Mouse (Mus musculus): ENCODE measurements at regions not wholly inside any gene's neighbourhood (a gene's known extent, or its start where the extent isn't known, plus 50 kb on each side); places are given as distances from the start of the nearest gene placed in this dataset.
A peak's percentile ranks its signal among the peaks of the same experiment; 100 is the strongest.

DNA sequence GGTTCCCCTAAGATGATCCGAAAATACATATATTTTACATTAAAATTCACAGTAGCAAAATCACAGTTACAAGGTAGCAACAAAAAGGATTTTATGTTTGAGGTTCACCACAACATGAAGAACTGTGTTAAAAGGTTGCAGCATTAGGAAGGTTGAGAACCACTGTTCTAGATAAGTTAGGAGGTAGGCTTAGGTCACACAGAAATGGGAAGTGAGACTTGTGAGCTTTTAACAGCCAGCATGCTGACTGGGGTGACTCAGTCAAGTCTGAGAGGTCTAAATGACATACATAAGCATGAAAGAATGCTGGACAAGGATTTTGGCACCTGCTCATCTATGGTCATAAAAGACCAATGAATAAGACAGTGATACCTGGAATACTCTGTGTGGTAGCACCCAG, 207.2 kb upstream of the Cdyl start:
- H3K4me2 ChIP-seq: no peak overlapping the region
- H3K9ac ChIP-seq: no peak overlapping the region
- H3K27ac ChIP-seq (replicated peaks): no peak overlapping the region
- no peak for ATAC-seq (ENCODE audit: low FRiP score, low read depth)
- H3K36me3 ChIP-seq: no peaks in the 10 kb centered on the region
- H3K27me3 ChIP-seq: no peaks in the 10 kb centered on the region
- no peaks in the 10 kb centered on the region for H3K9me3 ChIP-seq
- H3K4me1 ChIP-seq (replicated peaks): no peaks in the 10 kb centered on the region
- WGBS: 91% methylated on average over 1 of the region's 1 CpGs
- no peak overlapping the region for H3K4me3 ChIP-seq

DNA sequence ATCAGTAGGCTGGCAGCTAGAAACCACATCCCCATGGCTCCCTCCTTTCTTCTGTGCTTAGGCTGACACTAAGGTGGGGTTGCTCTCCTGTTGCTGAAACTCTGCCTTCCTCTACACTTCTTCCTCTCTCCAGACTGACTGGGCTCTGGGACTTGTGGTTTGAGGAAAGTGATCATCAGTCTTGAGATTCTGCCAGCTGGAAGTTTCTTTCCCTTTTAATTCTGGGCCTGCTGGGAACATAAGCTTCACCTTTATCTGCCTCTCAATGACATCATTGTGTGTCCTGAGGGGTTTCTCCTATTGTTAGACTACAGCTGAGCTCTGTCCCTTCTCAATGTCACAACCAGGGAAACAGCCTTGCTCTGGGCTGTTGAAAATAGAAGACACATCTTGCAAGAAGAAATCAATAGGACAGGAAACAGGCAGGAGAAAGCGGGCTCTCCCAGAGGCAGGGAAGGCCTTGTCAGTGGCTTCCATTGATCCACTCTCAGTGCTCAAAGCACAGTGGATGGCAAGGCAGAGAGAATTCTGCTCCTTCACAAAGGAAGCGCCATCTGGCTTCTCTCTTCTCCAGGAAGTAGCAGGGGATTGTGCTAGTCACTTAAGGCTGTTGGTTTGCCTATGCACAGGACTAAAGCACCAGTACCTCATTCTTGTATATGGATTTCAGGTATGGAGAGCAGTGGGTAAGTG, 206.3 kb upstream of the Cdyl start:
- H3K4me2 ChIP-seq: no peak overlapping the region
- H3K9ac ChIP-seq: no peak overlapping the region
- no peak overlapping the region for H3K4me3 ChIP-seq
- H3K27ac ChIP-seq (replicated peaks): no peak overlapping the region
- no peaks in the 10 kb centered on the region for H3K27me3 ChIP-seq
- H3K9me3 ChIP-seq: no peaks in the 10 kb centered on the region
- WGBS: 68% methylated on average over 2 of the region's 2 CpGs
- no peaks in the 10 kb centered on the region for H3K36me3 ChIP-seq
- H3K4me1 ChIP-seq (replicated peaks): no peaks in the 10 kb centered on the region
- ATAC-seq (ENCODE audit: low FRiP score, low read depth): no peak

DNA sequence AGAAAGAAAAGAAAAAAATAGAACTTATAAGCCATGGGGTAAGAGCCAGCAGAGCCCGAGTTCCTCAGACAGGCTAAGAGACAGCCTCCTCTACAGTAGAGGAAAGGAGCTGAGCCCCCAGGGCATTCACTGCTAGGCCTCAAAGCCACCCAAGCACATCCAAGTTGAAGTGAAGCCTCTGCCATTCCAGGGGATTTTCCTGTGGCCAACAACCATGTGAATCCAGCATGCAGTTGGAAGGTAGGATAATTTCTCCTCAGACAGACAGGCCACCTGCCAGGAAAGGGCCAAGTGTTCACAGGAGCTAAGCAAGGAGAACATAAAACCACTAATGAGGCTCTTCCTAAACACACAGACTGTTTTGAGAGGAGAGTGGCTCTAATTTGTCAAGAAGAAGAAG, 199.6 kb upstream of the Cdyl start:
- Histone ChIP-seq H3K9ac (no peak overlapping the region), H3K36me3 (no peaks in the 10 kb centered on the region), H3K4me1 (replicated peaks) (no peaks in the 10 kb centered on the region), H3K4me3 (no peak overlapping the region), H3K27ac (replicated peaks) (no peak overlapping the region), H3K4me2 (no peak overlapping the region), H3K27me3 (no peaks in the 10 kb centered on the region), H3K9me3 (no peaks in the 10 kb centered on the region)
- ATAC-seq (ENCODE audit: low FRiP score, low read depth): no peak
- 92% methylated on average over 1 of the region's 1 CpGs for WGBS

DNA sequence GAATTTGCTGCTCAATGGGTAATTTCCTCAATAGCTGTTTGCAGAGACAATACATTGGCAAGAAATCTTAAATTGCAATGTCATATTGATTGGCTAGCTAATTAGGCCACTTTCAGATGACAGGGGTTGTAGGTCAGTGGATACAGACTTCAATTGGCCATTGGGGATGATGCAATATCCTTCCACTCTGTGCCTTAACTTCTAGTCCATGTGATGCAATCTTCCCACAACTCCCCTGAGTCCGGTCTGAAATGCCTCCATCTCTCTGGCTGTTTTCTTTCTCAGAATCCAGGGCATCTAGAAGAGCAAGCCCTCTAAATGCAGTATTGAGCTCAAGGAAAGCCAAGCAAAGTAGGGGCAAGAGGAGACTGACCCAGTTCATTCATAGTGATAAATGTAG, 196.4 kb upstream of the Cdyl start:
- Histone ChIP-seq H3K4me3 (no peak overlapping the region), H3K36me3 (no peaks in the 10 kb centered on the region), H3K27ac (replicated peaks) (no peak overlapping the region), H3K9me3 (no peaks in the 10 kb centered on the region), H3K27me3 (no peaks in the 10 kb centered on the region), H3K4me2 (no peak overlapping the region), H3K9ac (no peak overlapping the region), H3K4me1 (replicated peaks) (no peaks in the 10 kb centered on the region)
- WGBS: 80% methylated on average over 1 of the region's 1 CpGs
- no peak for ATAC-seq (ENCODE audit: low FRiP score, low read depth)

DNA sequence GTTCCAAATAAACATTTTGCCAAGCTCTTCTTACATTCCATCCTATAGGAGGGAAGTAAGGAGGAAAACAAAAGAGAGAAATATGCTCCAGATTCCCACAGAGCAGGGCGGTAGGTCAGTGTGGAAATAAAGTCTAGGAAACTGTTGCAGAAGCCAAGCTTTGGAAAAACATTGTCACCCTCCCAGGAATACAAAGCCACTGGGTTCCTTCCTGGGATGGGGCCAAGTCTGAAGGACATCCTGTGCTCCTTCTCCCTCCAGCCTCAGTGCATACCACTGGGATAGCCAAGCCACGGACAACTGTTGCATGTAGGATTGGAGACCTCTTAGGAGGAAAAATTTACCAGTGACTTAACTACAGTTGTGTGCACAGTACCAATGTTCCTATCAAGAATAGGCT, 195.8 kb upstream of the Cdyl start:
- no peaks in the 10 kb centered on the region for H3K4me1 ChIP-seq (replicated peaks)
- H3K4me2 ChIP-seq: no peak overlapping the region
- WGBS: 75% methylated on average over 2 of the region's 2 CpGs
- H3K27me3 ChIP-seq: no peaks in the 10 kb centered on the region
- H3K27ac ChIP-seq (replicated peaks): no peak overlapping the region
- ATAC-seq (ENCODE audit: low FRiP score, low read depth): no peak
- no peak overlapping the region for H3K4me3 ChIP-seq
- H3K9me3 ChIP-seq: no peaks in the 10 kb centered on the region
- H3K36me3 ChIP-seq: no peaks in the 10 kb centered on the region
- H3K9ac ChIP-seq: no peak overlapping the region

DNA sequence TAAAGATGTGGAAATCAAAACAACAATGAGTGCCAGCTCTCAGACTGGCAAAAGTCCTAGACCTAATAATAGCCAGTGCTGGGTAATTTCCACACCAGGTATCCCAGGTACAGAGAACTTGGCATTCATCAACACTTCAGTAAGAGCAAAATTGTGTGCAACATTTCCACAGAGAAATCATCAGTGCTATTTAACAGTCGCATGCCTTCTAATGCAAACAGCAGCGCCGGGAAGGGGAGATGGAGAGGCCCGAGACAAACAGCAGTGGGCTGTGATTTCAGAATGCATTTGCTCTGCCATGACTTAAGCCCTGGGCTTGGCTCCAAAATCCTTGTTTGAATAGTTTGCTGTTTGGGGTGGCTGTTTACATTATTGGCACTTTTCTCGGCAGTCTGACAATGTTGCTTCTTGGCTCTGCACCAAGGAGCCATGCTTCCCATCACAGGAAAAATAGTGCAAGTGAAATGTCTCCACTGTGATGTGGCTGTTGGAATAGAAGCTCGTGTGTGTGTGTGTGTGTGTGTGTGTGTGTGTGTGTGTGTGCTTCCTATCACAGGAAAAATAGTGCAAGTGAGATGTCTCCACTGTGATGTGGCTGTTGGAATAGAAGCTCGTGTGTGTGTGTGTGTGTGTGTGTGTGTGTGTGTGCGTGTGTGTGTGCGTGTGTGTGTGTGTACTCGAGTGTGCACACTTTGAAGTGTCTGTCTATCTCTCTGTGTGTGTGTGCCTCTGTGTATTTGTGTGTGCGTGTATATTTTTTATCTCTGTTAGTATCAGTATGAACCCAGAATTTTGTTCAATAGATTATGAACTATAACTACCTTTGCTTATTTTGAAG, 190.1 kb upstream of the Cdyl start:
- WGBS: 52% methylated on average over 11 of the region's 11 CpGs
- Histone ChIP-seq H3K4me3 (no peak overlapping the region), H3K27me3 (no peaks in the 10 kb centered on the region), H3K4me1 (replicated peaks) (no peaks in the 10 kb centered on the region), H3K9me3 (no peaks in the 10 kb centered on the region), H3K4me2 (no peak overlapping the region), H3K27ac (replicated peaks) (no peak overlapping the region), H3K9ac (no peak overlapping the region), H3K36me3 (no peaks in the 10 kb centered on the region)
- ATAC-seq (ENCODE audit: low FRiP score, low read depth): peak; percentile 87

DNA sequence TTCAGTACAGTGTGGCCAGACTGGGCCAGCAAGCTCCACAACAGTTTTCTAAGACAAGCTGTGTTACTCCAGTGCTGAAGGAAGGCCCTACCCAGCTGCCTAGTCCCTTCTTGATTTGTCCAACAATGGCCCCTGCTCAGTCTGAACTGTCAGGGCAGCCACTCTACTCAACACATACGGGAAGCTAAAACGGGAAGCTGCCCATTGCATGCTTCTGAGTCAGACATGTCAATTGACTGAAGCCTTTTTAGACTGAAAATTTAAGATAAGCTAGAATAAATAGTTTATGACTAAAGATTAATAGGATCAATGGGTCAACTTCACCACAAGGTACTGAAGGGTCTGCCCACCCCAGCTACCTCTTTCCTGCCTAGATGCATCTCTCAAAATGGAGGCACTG, 181.4 kb upstream of the Cdyl start:
- ATAC-seq (ENCODE audit: low FRiP score, low read depth): no peak
- H3K9ac ChIP-seq: no peak overlapping the region
- no peak overlapping the region for H3K4me2 ChIP-seq
- H3K4me1 ChIP-seq (replicated peaks): no peaks in the 10 kb centered on the region
- H3K27ac ChIP-seq (replicated peaks): no peak overlapping the region
- no peak overlapping the region for H3K4me3 ChIP-seq
- H3K27me3 ChIP-seq: no peaks in the 10 kb centered on the region
- no peaks in the 10 kb centered on the region for H3K36me3 ChIP-seq
- no peaks in the 10 kb centered on the region for H3K9me3 ChIP-seq
- 93% methylated on average over 2 of the region's 2 CpGs for WGBS

DNA sequence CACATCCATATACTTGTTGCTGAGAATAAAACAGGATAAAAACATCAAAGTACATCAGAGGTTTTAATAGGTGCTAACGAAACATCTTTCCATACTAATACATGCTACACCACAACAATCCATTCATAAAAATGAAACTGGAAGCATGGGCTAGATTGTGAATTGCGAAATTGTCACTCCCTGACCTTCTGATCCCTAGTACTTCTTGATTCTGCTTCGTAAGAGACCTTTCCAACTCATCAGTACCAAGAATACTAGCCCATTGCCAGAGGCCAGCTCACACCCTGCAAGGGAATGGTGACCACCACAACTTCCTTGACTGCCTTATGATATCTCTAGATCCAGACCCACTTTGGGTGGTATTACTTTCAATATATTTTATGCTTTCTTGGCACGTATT, 177.3 kb upstream of the Cdyl start:
- Histone ChIP-seq H3K9me3 (no peaks in the 10 kb centered on the region), H3K9ac (no peak overlapping the region), H3K27ac (replicated peaks) (no peak overlapping the region), H3K4me3 (no peak overlapping the region), H3K27me3 (no peaks in the 10 kb centered on the region), H3K4me2 (no peak overlapping the region), H3K4me1 (replicated peaks) (no peaks in the 10 kb centered on the region), H3K36me3 (no peaks in the 10 kb centered on the region)
- 89% methylated on average over 4 of the region's 4 CpGs for WGBS
- no peak for ATAC-seq (ENCODE audit: low FRiP score, low read depth)

DNA sequence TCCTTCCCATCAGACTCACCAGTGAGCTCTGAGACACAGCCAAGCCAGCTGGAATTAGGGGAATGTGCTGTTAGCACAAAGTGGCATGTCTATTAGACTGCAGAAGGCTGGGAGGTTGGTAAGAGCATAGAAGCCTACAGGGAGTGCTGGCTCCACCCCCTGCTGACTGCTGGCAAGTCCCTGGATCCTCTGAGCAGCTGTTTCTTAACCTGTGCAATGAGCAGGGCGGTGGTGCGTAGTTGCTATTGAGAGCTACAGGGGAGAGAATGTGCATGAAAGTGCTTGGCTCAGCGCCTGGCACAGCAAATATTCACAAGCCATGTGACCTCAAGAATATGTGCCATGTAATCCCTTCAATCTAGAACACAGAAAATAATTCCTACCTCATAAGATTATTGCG, 173.5 kb upstream of the Cdyl start:
- Histone ChIP-seq H3K27me3 (no peaks in the 10 kb centered on the region), H3K4me1 (replicated peaks) (no peaks in the 10 kb centered on the region), H3K4me3 (no peak overlapping the region), H3K4me2 (no peak overlapping the region), H3K9me3 (no peaks in the 10 kb centered on the region), H3K9ac (no peak overlapping the region), H3K36me3 (no peaks in the 10 kb centered on the region), H3K27ac (replicated peaks) (no peak overlapping the region)
- WGBS: 62% methylated on average over 4 of the region's 4 CpGs
- peak; percentile 66; the same call in 1 of the 2 replicates for ATAC-seq (ENCODE audit: low FRiP score, low read depth)

DNA sequence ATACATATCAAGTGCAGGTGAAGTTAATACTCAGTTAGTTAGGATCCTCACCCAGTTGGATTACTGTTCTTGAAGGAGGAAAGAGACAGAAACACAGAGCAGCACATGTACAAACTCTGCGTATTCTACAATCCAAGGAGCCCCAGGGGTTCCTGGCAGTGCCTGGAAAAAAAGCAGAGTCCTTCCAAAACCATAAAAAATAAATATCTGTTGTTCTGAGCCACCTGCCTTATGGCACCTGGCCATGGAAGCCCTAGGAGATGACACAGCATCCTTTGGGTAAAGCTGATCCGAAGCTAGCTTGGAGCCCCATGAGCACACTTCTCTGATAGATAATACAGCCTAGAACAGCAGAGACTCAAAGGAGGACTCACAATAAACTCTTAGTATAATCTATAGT, 159.9 kb upstream of the Cdyl start:
- WGBS: 70% methylated on average over 2 of the region's 2 CpGs
- Histone ChIP-seq H3K4me2 (no peak overlapping the region), H3K9me3 (no peaks in the 10 kb centered on the region), H3K4me1 (replicated peaks) (peaks cover 29% of the 10 kb centered on the region), H3K36me3 (no peaks in the 10 kb centered on the region), H3K9ac (no peak overlapping the region), H3K27ac (replicated peaks) (no peak overlapping the region), H3K4me3 (no peak overlapping the region), H3K27me3 (no peaks in the 10 kb centered on the region)
- ATAC-seq (ENCODE audit: low FRiP score, low read depth): no peak

DNA sequence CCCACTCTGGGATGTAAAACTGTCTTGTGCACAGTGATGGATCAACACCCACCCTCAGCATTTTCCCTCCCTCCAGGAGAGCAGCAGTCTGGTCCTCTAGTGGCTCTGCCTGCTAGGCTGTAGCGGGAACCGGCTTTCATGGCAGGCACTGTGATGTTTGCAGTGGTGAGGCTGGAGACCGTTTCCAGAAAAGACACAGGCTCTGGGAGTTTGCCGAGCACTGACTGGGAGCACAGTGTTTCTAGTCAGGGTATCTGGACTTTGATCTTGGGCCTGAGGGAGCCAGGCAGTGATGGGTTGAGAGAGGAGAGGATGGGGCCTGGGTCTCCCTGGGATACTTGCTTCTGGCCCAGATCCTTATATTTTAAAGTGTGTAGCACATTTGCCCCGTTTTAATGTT, 158.7 kb upstream of the Cdyl start:
- no peak overlapping the region for H3K9ac ChIP-seq
- no peaks in the 10 kb centered on the region for H3K9me3 ChIP-seq
- peaks cover 29% of the 10 kb centered on the region for H3K4me1 ChIP-seq (replicated peaks)
- no peaks in the 10 kb centered on the region for H3K36me3 ChIP-seq
- peak overlapping the region; percentile 15; the same call in 1 of the 2 replicates for H3K27ac ChIP-seq (replicated peaks)
- ATAC-seq (ENCODE audit: low FRiP score, low read depth): no peak
- no peak overlapping the region for H3K4me2 ChIP-seq
- H3K4me3 ChIP-seq: no peak overlapping the region
- no peaks in the 10 kb centered on the region for H3K27me3 ChIP-seq
- 59% methylated on average over 5 of the region's 5 CpGs for WGBS

DNA sequence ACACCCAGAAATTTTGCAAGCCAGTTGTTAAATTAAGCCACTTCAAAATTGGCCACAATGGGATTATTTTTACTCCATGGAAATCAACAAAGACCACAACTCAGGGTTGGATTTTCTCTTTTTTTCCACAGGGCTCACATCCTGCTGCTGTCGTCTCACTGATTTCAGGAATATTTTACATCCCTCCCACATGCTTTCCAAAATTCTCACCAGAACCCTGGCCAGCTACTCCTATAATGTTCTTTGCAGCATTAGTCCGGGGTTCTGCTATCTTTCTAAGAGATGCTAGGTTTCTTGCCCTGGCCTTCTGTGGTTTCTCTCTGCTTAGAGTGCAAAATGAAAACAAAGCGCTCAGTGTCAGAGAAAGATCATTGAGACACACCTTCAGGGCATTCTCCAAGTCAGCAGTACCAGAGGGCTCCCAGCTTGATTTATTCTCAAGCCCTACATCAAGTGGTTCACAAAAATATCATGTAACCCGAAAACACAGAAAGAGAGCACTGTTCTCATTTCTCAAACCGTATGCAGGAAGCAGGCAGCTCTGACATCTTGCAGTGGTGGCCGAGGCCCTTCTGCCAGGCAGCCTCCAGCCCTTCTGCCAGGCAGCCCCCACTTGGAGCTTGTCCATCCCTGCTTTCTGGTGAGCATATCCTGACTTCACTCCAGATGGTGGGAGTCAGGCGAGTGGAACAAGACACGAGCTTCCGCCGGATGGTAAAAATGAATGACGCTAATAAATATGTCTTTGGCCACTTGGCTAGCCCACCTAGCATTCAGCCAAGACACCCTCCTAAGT, 158.1 kb upstream of the Cdyl start:
- Histone ChIP-seq H3K4me2 (peak overlapping the region; percentile 27; the same call in 1 of the 2 replicates), H3K36me3 (no peaks in the 10 kb centered on the region), H3K27me3 (no peaks in the 10 kb centered on the region), H3K4me1 (replicated peaks) (peaks cover 29% of the 10 kb centered on the region), H3K9me3 (no peaks in the 10 kb centered on the region), H3K27ac (replicated peaks) (peak overlapping the region; percentile 15), H3K9ac (no peak overlapping the region), H3K4me3 (no peak overlapping the region)
- ATAC-seq (ENCODE audit: low FRiP score, low read depth): peak; percentile 81
- WGBS: 60% methylated on average over 11 of the region's 11 CpGs

Data from hindbrain, embryonic 15.5 days (tissue).